Mouse (Mus musculus) lung, postnatal 0 days (tissue): ENCODE results near the gene Vsig10l. TPM values are rescaled to one million over a fixed set of nuclear protein-coding genes. Genes with fewer than 3 reads are reported as not detected.

ENCODE experiments used
- ATAC-seq: fragments of 200-750 bp; cut with Nextera tagmentation; 2 replicates; pipeline ENCODE4 v1.8.0; 2017; ENCODE audit warnings: moderate library complexity
- DNase-seq: peaks from one replicate; pipeline ENCODE4 v3.0.0-alpha.2; 2016; ENCODE audit warnings: low spot score
- H3K27ac ChIP-seq: fragments of 300-500 bp; sonication (generic); 2 replicates; pipeline ENCODE4 v1.5.1; 2014; ENCODE audit warnings: antibody characterized with exemption, mild to moderate bottlenecking, low read length, mixed read lengths
- H3K27me3 ChIP-seq: fragments of 300-500 bp; sonication (generic); replicated peaks from 2 replicates; pipeline ENCODE4 v1.6.1; 2014; ENCODE audit warnings: low read length, mixed read lengths; ENCODE audit not compliant: insufficient read depth
- H3K36me3 ChIP-seq: fragments of 300-500 bp; sonication (generic); 2 replicates; pipeline ENCODE4 v1.6.1; 2014; ENCODE audit warnings: low read length, mixed read lengths; ENCODE audit not compliant: insufficient read depth
- H3K4me1 ChIP-seq: fragments of 300-500 bp; sonication (generic); 2 replicates; pipeline ENCODE4 v1.6.1; 2014; ENCODE audit warnings: antibody characterized with exemption, low read depth, low read length, mixed read lengths; ENCODE audit not compliant: insufficient read depth
- H3K4me2 ChIP-seq: fragments of 300-500 bp; sonication (generic); replicated peaks from 2 replicates; pipeline ENCODE4 v1.6.1; 2014; ENCODE audit warnings: low read depth, mild to moderate bottlenecking, low read length, moderate library complexity, mixed read lengths
- H3K4me3 ChIP-seq: fragments of 300-500 bp; sonication (generic); 2 replicates; pipeline ENCODE4 v1.5.1; 2014; ENCODE audit warnings: low read depth, low read length
- H3K9ac ChIP-seq: fragments of 300-500 bp; sonication (generic); replicated peaks from 2 replicates; pipeline ENCODE4 v1.6.1; 2014; ENCODE audit warnings: low read depth, mild to moderate bottlenecking
- H3K9me3 ChIP-seq: fragments of 300-500 bp; sonication (generic); 2 replicates; pipeline ENCODE4 v1.6.1; 2016; ENCODE audit warnings: low read length, mixed read lengths
- CTCF ChIP-seq: IDR thresholded peaks from 2 replicates; pipeline ENCODE4 v1.5.1; 2016; ENCODE audit warnings: antibody characterized with exemption, mild to moderate bottlenecking
- EP300 ChIP-seq: IDR thresholded peaks from 2 replicates; pipeline ENCODE4 v1.6.1; 2016; ENCODE audit warnings: antibody characterized with exemption, mild to moderate bottlenecking, control low read depth
- WGBS: fragments of 180-500 bp; shearing (Covaris S2); extraction: QIAGEN DNeasy Blood & Tissue Kit; methylation state at CpG from one replicate; pipeline ENCODE4 v1.1.7; 2014; 5-methylcytosine and 5-hydroxymethylcytosine counted together
- polyA plus RNA-seq: library from polyadenylated mRNA; unstranded; fragments of >200 nt; fragmentation: Nextera tagmentation; extraction: Ambion mirVana; gene quantifications from 2 replicates; pipeline ENCODE4 v1.2.1, GENCODE M21; 2015

Vsig10l gene
- polyA plus RNA-seq, 1 experiment from 2014 or later = 5.0 TPM

DNA sequence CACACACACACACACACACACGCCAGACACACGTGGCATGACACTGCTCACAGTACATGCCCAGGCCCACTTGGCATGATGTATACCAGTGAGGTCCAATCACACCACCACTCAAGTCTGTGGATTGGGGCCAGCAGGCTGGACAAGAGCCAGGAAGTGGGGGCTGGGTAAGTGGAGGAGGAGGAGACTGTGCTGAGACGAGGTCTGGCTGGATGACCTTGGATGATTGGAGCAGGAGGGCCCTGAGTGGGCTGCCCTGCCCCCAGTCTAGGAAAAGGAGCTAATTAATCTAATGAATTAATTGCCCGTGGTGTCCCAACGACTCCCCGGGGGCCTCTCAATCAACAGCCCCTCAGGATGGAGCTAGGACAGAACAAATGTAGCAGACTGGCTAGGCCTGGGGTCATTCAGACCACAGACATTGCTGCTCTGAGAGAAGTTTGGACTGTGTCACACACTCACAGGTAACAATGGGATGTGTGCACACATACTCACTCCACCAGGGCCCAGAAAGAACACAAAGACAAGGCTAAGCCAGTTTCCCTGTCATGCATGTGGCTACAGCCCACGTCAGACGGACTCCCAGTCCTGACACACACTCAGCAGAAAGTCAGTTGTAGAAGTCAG lies 19.3 kb downstream of the Vsig10l start:
- no peaks in the 10 kb centered on the region for H3K27me3 ChIP-seq
- no peak overlapping the region for H3K9ac ChIP-seq
- ATAC-seq (peak; percentile 33; the same call in 1 of the 2 replicates), DNase-seq (no peak)
- no peaks in the 10 kb centered on the region for H3K36me3 ChIP-seq
- no peak overlapping the region for H3K4me2 ChIP-seq
- H3K27ac ChIP-seq = no peak overlapping the region
- H3K4me1 ChIP-seq = no peaks in the 10 kb centered on the region
- no peak for TF ChIP-seq EP300
- no peak for TF ChIP-seq CTCF
- no peaks in the 10 kb centered on the region for H3K9me3 ChIP-seq
- WGBS = 45% methylated on average over 8 of the region's 8 CpGs
- H3K4me3 ChIP-seq = no peak overlapping the region

DNA sequence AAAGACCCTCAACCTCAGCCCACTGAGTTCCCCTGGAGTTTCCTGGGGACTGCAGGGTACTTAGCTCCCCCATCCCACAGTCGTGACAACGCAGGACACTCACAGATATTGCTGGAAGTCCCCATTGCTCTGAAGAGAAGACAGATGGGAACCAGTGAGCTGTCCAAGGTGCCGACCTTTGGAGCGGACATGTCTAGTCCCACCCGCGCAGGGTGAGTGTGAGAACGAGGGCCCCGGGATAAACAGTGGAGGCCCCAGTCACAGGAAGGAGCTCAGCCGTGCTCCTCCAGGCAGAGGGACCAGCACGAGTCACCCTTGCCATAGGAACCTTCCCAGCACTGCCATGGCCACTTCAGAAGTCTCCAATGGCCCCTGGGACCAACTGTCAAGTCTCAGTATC lies 20.3 kb downstream of the Vsig10l start:
- 1% methylated on average over 10 of the region's 10 CpGs for WGBS
- TF ChIP-seq EP300 (no peak), CTCF (no peak)
- no peak for DNase-seq

DNA sequence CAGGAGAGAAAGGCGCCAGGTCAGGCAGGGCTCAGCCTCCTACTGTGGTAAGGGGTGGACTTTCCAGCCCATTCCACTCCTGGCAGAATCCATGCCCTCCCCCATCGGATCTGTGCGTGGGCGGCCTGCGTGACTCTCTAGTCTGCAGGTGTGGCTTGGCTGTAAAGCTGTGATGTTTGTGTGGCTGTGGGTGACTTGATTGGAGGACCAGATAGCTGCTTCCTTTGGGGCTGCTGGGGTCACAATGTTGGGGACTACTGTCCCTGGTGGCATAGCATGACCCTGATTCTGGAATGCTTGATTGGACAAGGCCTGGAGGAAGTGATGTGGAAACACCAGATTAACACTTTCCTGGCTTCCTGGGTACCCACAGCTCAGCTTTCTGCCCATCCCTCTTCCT lies 25.7 kb downstream of the Vsig10l start:
- no peak for ATAC-seq
- Histone ChIP-seq H3K4me2 (no peak overlapping the region), H3K36me3 (no peaks in the 10 kb centered on the region), H3K9ac (no peak overlapping the region), H3K27me3 (no peaks in the 10 kb centered on the region), H3K9me3 (no peaks in the 10 kb centered on the region), H3K4me3 (no peak overlapping the region), H3K27ac (no peak overlapping the region), H3K4me1 (no peaks in the 10 kb centered on the region)
- DNase-seq = no peak
- 39% methylated on average over 5 of the region's 5 CpGs for WGBS
- TF ChIP-seq CTCF (no peak), EP300 (no peak)

More for the DNA sequence above, 20.3 kb downstream of the Vsig10l start:
- Histone ChIP-seq H3K27me3 (no peaks in the 10 kb centered on the region), H3K36me3 (no peaks in the 10 kb centered on the region), H3K4me2 (no peak overlapping the region), H3K9me3 (no peaks in the 10 kb centered on the region), H3K4me1 (no peaks in the 10 kb centered on the region), H3K4me3 (no peak overlapping the region), H3K27ac (no peak overlapping the region), H3K9ac (no peak overlapping the region)
- no peak for ATAC-seq

DNA sequence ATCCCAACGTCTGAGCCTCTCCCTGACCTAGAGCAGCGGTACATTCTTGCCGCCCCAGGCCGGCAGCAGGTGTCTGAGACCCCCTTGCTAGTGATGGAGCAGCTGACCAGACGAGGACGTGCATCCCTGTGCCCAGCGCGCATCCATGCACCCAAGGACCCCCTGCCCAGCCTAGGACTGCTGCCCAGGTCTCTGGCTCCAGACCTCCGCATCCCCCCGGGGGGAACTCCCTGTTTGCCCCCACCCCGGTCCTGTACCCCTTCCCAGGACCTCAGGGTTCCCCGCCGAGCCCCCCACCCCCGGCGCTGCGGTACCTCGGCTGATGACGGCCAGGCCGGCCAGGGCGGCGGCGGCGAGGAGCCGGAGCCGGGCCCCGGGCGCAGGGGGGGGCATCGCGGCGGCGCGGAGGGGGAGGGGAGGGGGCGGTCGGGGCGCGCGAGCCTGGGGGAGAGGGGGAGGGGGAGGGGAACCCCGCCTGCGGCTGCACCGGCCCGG lies 26.7 kb downstream of the Vsig10l start, which contains the start of gene Iglon5:
Gene Iglon5, minus strand, starts transcription at position 445 of the 495 bp plus-strand sequence.
- Histone ChIP-seq H3K9me3 (no peaks in the 10 kb centered on the region), H3K9ac (no peak within 1 kb of the TSS), H3K4me2 (peak within 1 kb of the TSS; percentile 59), H3K27ac (no peak within 1 kb of the TSS), H3K27me3 (no peaks in the 10 kb centered on the region), H3K36me3 (no peaks in the 10 kb centered on the region), H3K4me1 (no peaks in the 10 kb centered on the region), H3K4me3 (peak within 1 kb of the TSS; percentile 31)
- DNase-seq (no peak), ATAC-seq (peak; percentile 9; the same call in 1 of the 2 replicates)
- 2% methylated on average over 11 of the region's 41 CpGs for WGBS
- TF ChIP-seq CTCF (no peak), EP300 (no peak)

DNA sequence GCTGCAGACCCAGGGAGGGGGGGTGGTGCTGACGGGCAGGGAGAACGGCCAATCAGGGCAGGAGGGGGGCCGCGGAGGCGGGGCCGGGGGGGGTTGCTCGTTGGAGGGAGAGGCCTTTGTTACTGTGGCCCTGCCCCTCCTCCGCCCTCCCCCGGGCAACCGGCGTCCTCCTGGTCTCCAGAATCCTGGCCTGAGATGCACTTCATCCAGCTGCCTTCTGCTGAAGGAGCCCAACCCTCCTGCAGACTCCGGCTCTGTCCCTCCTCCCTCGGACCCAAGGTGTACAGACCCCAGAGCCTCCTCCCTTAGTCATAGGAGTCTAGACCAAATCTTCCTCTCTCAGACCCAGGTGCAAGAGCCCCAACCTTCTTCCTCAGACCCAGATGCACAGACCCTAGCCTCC lies 27.2 kb downstream of the Vsig10l start:
- ATAC-seq (peak; percentile 57), DNase-seq (peak; percentile 14)
- Histone ChIP-seq H3K27ac (no peak overlapping the region), H3K9me3 (no peaks in the 10 kb centered on the region), H3K4me2 (peak overlapping the region; percentile 59), H3K4me3 (peak overlapping the region; percentile 31), H3K27me3 (no peaks in the 10 kb centered on the region), H3K4me1 (no peaks in the 10 kb centered on the region), H3K36me3 (no peaks in the 10 kb centered on the region), H3K9ac (no peak overlapping the region)
- WGBS = 0% methylated on average over 5 of the region's 13 CpGs
- TF ChIP-seq CTCF (no peak), EP300 (no peak)

DNA sequence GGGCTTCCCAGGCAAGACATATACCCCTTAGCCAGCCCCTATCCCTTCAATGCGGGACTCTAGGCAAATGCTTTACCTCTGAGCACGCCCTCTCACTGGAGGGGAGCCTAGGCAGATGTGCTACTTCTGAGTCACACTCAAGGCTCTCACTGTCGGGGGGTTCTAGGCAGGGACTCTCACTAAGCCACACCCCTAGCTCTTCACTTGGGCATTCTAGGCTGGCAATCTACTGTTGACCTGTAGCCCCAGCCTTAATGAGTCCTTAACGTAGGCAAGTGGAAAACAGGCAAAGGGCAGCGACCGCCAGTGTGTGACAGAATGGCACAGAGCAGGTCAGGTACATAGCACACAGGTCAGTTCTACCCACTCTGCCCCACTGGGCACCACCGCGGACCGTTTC lies 27.9 kb downstream of the Vsig10l start:
- Histone ChIP-seq H3K27me3 (no peaks in the 10 kb centered on the region), H3K27ac (no peak overlapping the region), H3K4me2 (no peak overlapping the region), H3K36me3 (no peaks in the 10 kb centered on the region), H3K9me3 (no peaks in the 10 kb centered on the region), H3K4me3 (no peak overlapping the region), H3K4me1 (no peaks in the 10 kb centered on the region), H3K9ac (no peak overlapping the region)
- ATAC-seq (no peak), DNase-seq (no peak)
- WGBS = 55% methylated on average over 9 of the region's 9 CpGs
- TF ChIP-seq EP300 (no peak), CTCF (no peak)
